In the genomic region with DNA sequence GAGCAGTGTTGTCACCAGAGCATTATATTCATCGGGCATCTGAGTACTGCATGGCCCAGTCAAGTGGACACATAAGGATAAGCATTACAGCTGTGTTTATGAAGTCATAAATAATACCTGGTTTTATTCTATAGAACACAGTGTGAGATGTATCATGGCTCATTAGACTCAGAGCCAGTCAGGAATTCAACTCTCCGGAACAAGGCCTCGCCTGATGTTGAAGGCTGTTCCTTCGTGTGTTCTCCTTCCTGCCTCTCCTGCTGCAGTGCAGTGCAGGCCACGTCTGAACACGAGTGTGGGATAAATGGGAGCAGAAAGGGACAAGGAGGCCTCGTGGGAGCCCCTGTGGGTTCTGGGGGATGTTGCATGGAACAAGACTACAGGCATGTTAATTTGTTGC, we compare ENCODE assay signal across 23 mouse cellular contexts. TPM values are rescaled to one million over a fixed set of nuclear protein-coding genes. Genes with fewer than 3 reads are reported as not detected.
DNase-seq lines count a peak whose midpoint lies in the region; ATAC-seq and TF ChIP-seq lines count a peak whose summit lies in the region.
"Had no signal": no experiment of that assay in that cellular context is flagged by ENCODE, and none has a peak within 500 bp of the region (broad histone marks: within the 10 kb centered on the region; RNA-seq: fewer than 3 reads in every experiment).

No protein-coding gene starts in this region.

- no peaks in the 10 kb centered on the region for H3K27me3 ChIP-seq in kidney, embryonic 14.5 days (ENCODE audit: control insufficient read depth, insufficient read depth, low read length)
- H3K27me3 ChIP-seq in kidney, postnatal 0 days (ENCODE audit: insufficient read depth, low read length), result no peaks in the 10 kb centered on the region
- H3K27me3 ChIP-seq in kidney, adult 2 months (replicated peaks; ENCODE audit: control insufficient read depth, insufficient read depth, low read length), result no peaks in the 10 kb centered on the region
- H3K27me3 ChIP-seq in stomach, embryonic 14.5 days (ENCODE audit: control insufficient read depth, insufficient read depth, low read length), result no peaks in the 10 kb centered on the region
- no peaks in the 10 kb centered on the region for H3K27me3 ChIP-seq in stomach, postnatal 0 days (ENCODE audit: control insufficient read depth, insufficient read depth, low read length)
- H3K27me3 ChIP-seq: forebrain, embryonic 13.5 days; hindbrain, embryonic 13.5 days had no signal

- ATAC-seq in kidney, embryonic 14.5 days (ENCODE audit: low FRiP score, low TSS enrichment), result peak; percentile 81
- no peak; the same call in 1 of the 2 replicates for ATAC-seq in kidney, postnatal 0 days (replicated peaks; ENCODE audit: low FRiP score, low read depth)
- ATAC-seq in stomach, embryonic 14.5 days (ENCODE audit: insufficient number of reproducible peaks, insufficient read depth, low FRiP score, low read depth), result 0 out of 2 replicates have a peak, but pooled peaks have one; percentile 23
- no peak for ATAC-seq in stomach, postnatal 0 days (ENCODE audit: low FRiP score, low TSS enrichment)
- ATAC-seq: CD4-positive, CD25-positive, alpha-beta regulatory T cell, adult 4 months; forebrain, embryonic 13.5 days; forebrain, embryonic 16.5 days; hindbrain, embryonic 16.5 days had no signal

- no peak for TF ChIP-seq CTCF in kidney, postnatal 0 days (IDR thresholded peaks at IDR 0.05; ENCODE audit: low read depth)
- TF ChIP-seq CTCF in kidney, adult 2 months (conservative IDR thresholded peaks at IDR 0.05; ENCODE audit: insufficient read depth, insufficient read length, low read depth, low read length), result no peak
- TF ChIP-seq CTCF in stomach, postnatal 0 days (IDR thresholded peaks at IDR 0.05; ENCODE audit: low read depth), result no peak

- H3K4me3 ChIP-seq in kidney, embryonic 14.5 days (ENCODE audit: low read length), result no peak overlapping the region
- H3K4me3 ChIP-seq in kidney, postnatal 0 days (replicated peaks; ENCODE audit: low read depth, low read length), result no peak overlapping the region
- no peak overlapping the region for H3K4me3 ChIP-seq in kidney, adult 2 months (ENCODE audit: insufficient read depth, low read depth, low read length)
- H3K4me3 ChIP-seq in stomach, embryonic 14.5 days (ENCODE audit: low read depth, low read length), result no peak overlapping the region
- no peak overlapping the region for H3K4me3 ChIP-seq in stomach, postnatal 0 days (ENCODE audit: low read depth, low read length)
- H3K4me3 ChIP-seq: forebrain, embryonic 10.5 days; forebrain, embryonic 13.5 days; hindbrain, embryonic 10.5 days; hindbrain, embryonic 13.5 days had no signal

- WGBS in kidney, embryonic 14.5 days, result 32% methylated on average over 7 of the region's 7 CpGs
- 22% methylated on average over 7 of the region's 7 CpGs for WGBS in kidney, postnatal 0 days
- WGBS in kidney, adult 2 months, result 63% methylated on average over 7 of the region's 7 CpGs
- 49% methylated on average over 7 of the region's 7 CpGs for WGBS in stomach, embryonic 14.5 days
- 60% methylated on average over 7 of the region's 7 CpGs for WGBS in stomach, postnatal 0 days

- H3K4me1 ChIP-seq in kidney, embryonic 14.5 days (ENCODE audit: control insufficient read depth, insufficient read depth, low read length), result no peaks in the 10 kb centered on the region
- H3K4me1 ChIP-seq in kidney, postnatal 0 days (replicated peaks; ENCODE audit: insufficient read depth, low read length), result no peaks in the 10 kb centered on the region
- H3K4me1 ChIP-seq in kidney, adult 2 months (ENCODE audit: control insufficient read depth, insufficient read depth, low read length), result no peaks in the 10 kb centered on the region
- peaks cover 13% of the 10 kb centered on the region for H3K4me1 ChIP-seq in stomach, embryonic 14.5 days (ENCODE audit: control insufficient read depth, insufficient read depth, low read length)
- peaks cover 3% of the 10 kb centered on the region; the same call in 1 of the 2 replicates for H3K4me1 ChIP-seq in stomach, postnatal 0 days (replicated peaks; ENCODE audit: control insufficient read depth, insufficient read depth)
- H3K4me1 ChIP-seq: forebrain, embryonic 10.5 days; forebrain, embryonic 13.5 days; hindbrain, embryonic 10.5 days; hindbrain, embryonic 13.5 days had no signal

- H3K9me3 ChIP-seq in kidney, embryonic 14.5 days (ENCODE audit: control insufficient read depth, low read length), result no peaks in the 10 kb centered on the region
- no peaks in the 10 kb centered on the region for H3K9me3 ChIP-seq in kidney, postnatal 0 days (replicated peaks; ENCODE audit: low read length)
- no peaks in the 10 kb centered on the region for H3K9me3 ChIP-seq in stomach, embryonic 14.5 days (ENCODE audit: control insufficient read depth, low read depth, low read length)
- no peaks in the 10 kb centered on the region for H3K9me3 ChIP-seq in stomach, postnatal 0 days (ENCODE audit: control insufficient read depth, low read length)
- H3K9me3 ChIP-seq: forebrain, embryonic 10.5 days; forebrain, embryonic 13.5 days; hindbrain, embryonic 10.5 days; hindbrain, embryonic 13.5 days had no signal

- no peak overlapping the region for H3K4me2 ChIP-seq in kidney, embryonic 14.5 days (replicated peaks; ENCODE audit: low read depth, low read length)
- H3K4me2 ChIP-seq in kidney, postnatal 0 days (ENCODE audit: low read length), result no peak overlapping the region
- H3K4me2 ChIP-seq in stomach, embryonic 14.5 days (replicated peaks; ENCODE audit: low read depth, low read length), result no peak overlapping the region
- no peak overlapping the region for H3K4me2 ChIP-seq in stomach, postnatal 0 days (replicated peaks; ENCODE audit: low read depth)
- H3K4me2 ChIP-seq: forebrain, embryonic 13.5 days; heart, embryonic 11.5 days; hindbrain, embryonic 13.5 days had no signal

- H3K27ac ChIP-seq in kidney, embryonic 14.5 days (ENCODE audit: low read depth, low read length), result no peak overlapping the region
- H3K27ac ChIP-seq in kidney, postnatal 0 days, result no peak overlapping the region; the same call in 1 of the 2 replicates
- no peak overlapping the region for H3K27ac ChIP-seq in kidney, adult 2 months (ENCODE audit: insufficient read depth, low read depth, low read length)
- H3K27ac ChIP-seq in stomach, embryonic 14.5 days (ENCODE audit: low read length), result no peak overlapping the region
- no peak overlapping the region for H3K27ac ChIP-seq in stomach, postnatal 0 days (replicated peaks)
- H3K27ac ChIP-seq: forebrain, embryonic 10.5 days; forebrain, embryonic 13.5 days; hindbrain, embryonic 10.5 days; hindbrain, embryonic 13.5 days had no signal

- no peak overlapping the region for H3K9ac ChIP-seq in kidney, embryonic 14.5 days (ENCODE audit: low read depth, low read length)
- no peak overlapping the region for H3K9ac ChIP-seq in kidney, postnatal 0 days (ENCODE audit: low read depth, low read length)
- H3K9ac ChIP-seq in stomach, embryonic 14.5 days (replicated peaks; ENCODE audit: low read depth, low read length), result no peak overlapping the region
- no peak overlapping the region for H3K9ac ChIP-seq in stomach, postnatal 0 days (ENCODE audit: low read length)
- H3K9ac ChIP-seq: forebrain, embryonic 13.5 days; hindbrain, embryonic 13.5 days had no signal

- DNase-seq in kidney, postnatal 14 days, result no peak
- DNase-seq in kidney, postnatal 0 days (ENCODE audit: low spot score), result peak; percentile 58
- no peak for DNase-seq in kidney, adult 2 months
- DNase-seq in stomach, postnatal 0 days (ENCODE audit: low spot score), result no peak
- DNase-seq: adrenal gland, adult 2 months; adrenal gland, postnatal 14 days; cerebellum, adult 11 months; cerebellum, adult 2 months; cerebellum, adult 9-11 months; cerebellum, postnatal 25 days; embryo, embryonic 11 days; gastrocnemius, postnatal 10 days; gastrocnemius, postnatal 36 days had no signal

- H3K36me3 ChIP-seq in kidney, embryonic 14.5 days (ENCODE audit: control insufficient read depth, insufficient read depth, low read length), result no peaks in the 10 kb centered on the region
- no peaks in the 10 kb centered on the region for H3K36me3 ChIP-seq in kidney, postnatal 0 days (ENCODE audit: insufficient read depth, low read length)
- H3K36me3 ChIP-seq in kidney, adult 2 months (ENCODE audit: control insufficient read depth, insufficient read depth, low read length), result no peaks in the 10 kb centered on the region
- H3K36me3 ChIP-seq in stomach, embryonic 14.5 days (ENCODE audit: control insufficient read depth, insufficient read depth, low read length), result no peaks in the 10 kb centered on the region
- H3K36me3 ChIP-seq in stomach, postnatal 0 days (ENCODE audit: control insufficient read depth, insufficient read depth, low read length), result no peaks in the 10 kb centered on the region
- H3K36me3 ChIP-seq: forebrain, embryonic 10.5 days; hindbrain, embryonic 10.5 days; hindbrain, embryonic 13.5 days had no signal

- no peak for TF ChIP-seq EP300 in stomach, postnatal 0 days (optimal IDR thresholded peaks at IDR 0.05)

- no peak for TF ChIP-seq POLR2A in kidney, adult 2 months (IDR thresholded peaks at IDR 0.05; ENCODE audit: low read depth, low read length)

RNA-seq across cellular contexts. Expression of gene Spats2l, which starts 55.6 kb away (rescaled TPM):
- polyA plus RNA-seq in kidney, embryonic 14.5 days (2014; fragmentation: Nextera tagmentation; extraction: Ambion mirVana), result 39.4 and 47.4 TPM in 2 replicates
- 69.5 and 70.6 TPM in 2 replicates for polyA plus RNA-seq in kidney, postnatal 0 days (2015; fragmentation: Nextera tagmentation; extraction: Ambion mirVana)
- polyA plus RNA-seq in kidney, adult 2 months (2012; rRNA removed), result 6.9 and 8.0 TPM in 2 replicates
- 130 and 132 TPM in 2 replicates for polyA plus RNA-seq in stomach, embryonic 14.5 days (2014; fragmentation: Nextera tagmentation; extraction: Ambion mirVana)
- 59.4 and 73.8 TPM in 2 replicates for polyA plus RNA-seq in stomach, postnatal 0 days (2015; fragmentation: Nextera tagmentation; extraction: Ambion mirVana)

Comparison
In these comparisons a context has a peak if more than half of its experiments do, and no peak if none do; other contexts are left out.
1. ATAC-seq: peak in kidney, embryonic 14.5 days (single experiment) and stomach, embryonic 14.5 days (single experiment); none in kidney, postnatal 0 days (single experiment) and stomach, postnatal 0 days (single experiment).